Mouse (Mus musculus) MEL-GATA-1-ER (cell line): Measurements from ENCODE around the gene Sike1.

ENCODE experiments used
- DNase-seq: peaks from one replicate; pipeline ENCODE4 v3.0.0-alpha.2; 2012; ENCODE audit warnings: low read depth; ENCODE audit errors: extremely low read depth

Sike1 gene

GRCm38 (mm10) chr3:102995605-102996321 lies at the start of gene Sike1:
Gene Sike1 (plus strand): TSS chr3:102995708.
- DNase-seq = peak; percentile 92

- DNase-seq = no peak
These were observed 49.2 kb upstream of the Sike1 start for GRCm38 (mm10) chr3:102946312-102946711.

- DNase-seq = peak; percentile 41
These were observed 48.6 kb upstream of the Sike1 start for GRCm38 (mm10) chr3:102946861-102947260.

- no peak for DNase-seq
These were observed 41.0 kb upstream of the Sike1 start for GRCm38 (mm10) chr3:102954476-102954875.

- DNase-seq = no peak
These were observed 40.4 kb upstream of the Sike1 start for GRCm38 (mm10) chr3:102955143-102955542.

GRCm38 (mm10) chr3:102955596-102955995 lies 39.9 kb upstream of the Sike1 start:
- no peak for DNase-seq

- DNase-seq = no peak
These were observed 31.5 kb upstream of the Sike1 start, which contains the start of gene Nr1h5 for GRCm38 (mm10) chr3:102964033-102964432. Gene Nr1h5 (minus strand): TSS chr3:102964133.

- DNase-seq = no peak
These were observed 25.4 kb upstream of the Sike1 start for GRCm38 (mm10) chr3:102970067-102970466.

GRCm38 (mm10) chr3:102970508-102970907 lies 25.0 kb upstream of the Sike1 start:
- DNase-seq = no peak

GRCm38 (mm10) chr3:102976906-102977305 lies 18.6 kb upstream of the Sike1 start:
- DNase-seq = no peak

- no peak for DNase-seq
These were observed 15.8 kb upstream of the Sike1 start for GRCm38 (mm10) chr3:102979550-102980348.

- DNase-seq = no peak
These were observed 15.2 kb upstream of the Sike1 start for GRCm38 (mm10) chr3:102980349-102980736.

- no peak for DNase-seq
These were observed 4.5 kb upstream of the Sike1 start for GRCm38 (mm10) chr3:102991041-102991440.

- no peak for DNase-seq
These were observed 2.6 kb upstream of the Sike1 start for GRCm38 (mm10) chr3:102992936-102993335.

GRCm38 (mm10) chr3:102995233-102995604 lies 289 bp upstream of the Sike1 start:
- no peak for DNase-seq

- no peak for DNase-seq
These were observed 1.5 kb downstream of the Sike1 start for GRCm38 (mm10) chr3:102997036-102997435.

GRCm38 (mm10) chr3:102997591-102997990 lies 2.1 kb downstream of the Sike1 start:
- no peak for DNase-seq

GRCm38 (mm10) chr3:103001595-103001994 lies 6.1 kb downstream of the Sike1 start:
- no peak for DNase-seq

GRCm38 (mm10) chr3:103017350-103017749 lies 21.8 kb downstream of the Sike1 start:
- DNase-seq = peak; percentile 72

GRCm38 (mm10) chr3:103019462-103019861 lies 24.0 kb downstream of the Sike1 start:
- DNase-seq = no peak

GRCm38 (mm10) chr3:103020249-103020942 lies 24.9 kb downstream of the Sike1 start, which contains the start of gene Csde1:
Gene Csde1 (plus strand): TSS chr3:103020426.
- peak; percentile 100 for DNase-seq
